Mouse (Mus musculus) cerebellum, postnatal 14 days (tissue): ENCODE data around the gene Cep41.
A peak's percentile ranks its signal among the peaks of the same experiment; 100 is the strongest.

Experiments
- DNase-seq, 2 experiments: peaks; one replicate each; pipeline ENCODE4 v3.0.0; 2021; ENCODE audit warnings: mixed read lengths in 2 of 2

Cep41 gene

GRCm38 (mm10) chr6:30671696-30672095 lies 21.9 kb downstream of the Cep41 start:
- DNase-seq = peak in 1 of 2 experiments; percentile 24

GRCm38 (mm10) chr6:30667585-30667984 lies 26.0 kb downstream of the Cep41 start:
- DNase-seq = no peak

- DNase-seq = no peak
Observed at GRCm38 (mm10) chr6:30666043-30666442, 27.5 kb downstream of the Cep41 start.

GRCm38 (mm10) chr6:30665296-30665695 lies 28.3 kb downstream of the Cep41 start:
- DNase-seq = no peak

GRCm38 (mm10) chr6:30664776-30665175 lies 28.8 kb downstream of the Cep41 start:
- DNase-seq = no peak

GRCm38 (mm10) chr6:30658619-30659018 lies 34.9 kb downstream of the Cep41 start:
- no peak for DNase-seq

- DNase-seq = no peak
Observed at GRCm38 (mm10) chr6:30657279-30657678, 36.3 kb downstream of the Cep41 start.

- no peak for DNase-seq
Observed at GRCm38 (mm10) chr6:30654932-30655331, 38.6 kb downstream of the Cep41 start.

- no peak for DNase-seq
Observed at GRCm38 (mm10) chr6:30654402-30654859, 39.1 kb downstream of the Cep41 start.

- DNase-seq = no peak
Observed at GRCm38 (mm10) chr6:30653518-30653917, 40.0 kb downstream of the Cep41 start.

GRCm38 (mm10) chr6:30652425-30653188 lies 40.9 kb downstream of the Cep41 start:
- no peak for DNase-seq

- DNase-seq = peak; percentile 43 to 45
Observed at GRCm38 (mm10) chr6:30649651-30650296, 43.8 kb downstream of the Cep41 start.

GRCm38 (mm10) chr6:30645379-30645778 lies 48.2 kb downstream of the Cep41 start:
- no peak for DNase-seq

- DNase-seq = no peak
Observed at GRCm38 (mm10) chr6:30644462-30644861, 49.1 kb downstream of the Cep41 start.

- peak; percentile 32 to 44 for DNase-seq
Observed at GRCm38 (mm10) chr6:30643694-30644460, 49.7 kb downstream of the Cep41 start.

GRCm38 (mm10) chr6:30638674-30639268 lies 54.8 kb downstream of the Cep41 start, which contains the start of gene Cpa1:
TSS of gene Cpa1 (plus strand) at chr6:30639218.
- DNase-seq = no peak

GRCm38 (mm10) chr6:30636186-30636842 lies 57.2 kb downstream of the Cep41 start:
- no peak for DNase-seq

GRCm38 (mm10) chr6:30635361-30635862 lies 58.1 kb downstream of the Cep41 start:
- DNase-seq = no peak

- no peak for DNase-seq
Observed at GRCm38 (mm10) chr6:30629989-30630388, 63.6 kb downstream of the Cep41 start.

GRCm38 (mm10) chr6:30628152-30628551 lies 65.4 kb downstream of the Cep41 start:
- peak; percentile 59 to 65 for DNase-seq

GRCm38 (mm10) chr6:30624763-30625162 lies 68.8 kb downstream of the Cep41 start:
- no peak for DNase-seq

- no peak for DNase-seq
Observed at GRCm38 (mm10) chr6:30621986-30622389, 71.6 kb downstream of the Cep41 start.
